Mouse (Mus musculus): Measurements from ENCODE around the gene Tmem163. TPM values are rescaled to one million over a fixed set of nuclear protein-coding genes. Genes with fewer than 3 reads are reported as not detected.

Tmem163 gene
- total RNA-seq, 1 experiment from 2014 or later = 0.82 TPM

GRCm38 (mm10) chr1:127651564-127651963 lies 27.8 kb downstream of the Tmem163 start:
- no peak for DNase-seq

GRCm38 (mm10) chr1:127642976-127643769 lies 36.2 kb downstream of the Tmem163 start:
- no peak for DNase-seq

DNA sequence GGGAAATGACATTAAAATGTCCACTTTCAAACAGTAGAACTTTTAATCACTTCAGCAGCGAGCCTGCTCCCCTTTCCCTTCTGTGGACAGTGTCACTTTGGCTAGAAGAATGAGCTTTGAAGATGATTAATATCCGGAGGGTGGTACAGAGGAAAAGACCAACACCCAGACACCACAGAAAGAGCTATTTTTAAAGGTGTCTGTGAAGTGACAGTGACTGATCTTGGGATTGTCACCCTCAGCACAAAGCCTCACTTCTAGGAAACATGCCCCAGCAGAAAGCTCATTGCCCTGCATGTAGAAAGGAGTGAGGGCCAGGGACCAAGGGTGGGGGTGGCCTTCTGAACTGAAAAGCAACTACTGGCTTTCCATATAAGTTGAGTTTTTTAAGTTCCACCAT lies 41.4 kb downstream of the Tmem163 start:
- no peak for DNase-seq

DNA sequence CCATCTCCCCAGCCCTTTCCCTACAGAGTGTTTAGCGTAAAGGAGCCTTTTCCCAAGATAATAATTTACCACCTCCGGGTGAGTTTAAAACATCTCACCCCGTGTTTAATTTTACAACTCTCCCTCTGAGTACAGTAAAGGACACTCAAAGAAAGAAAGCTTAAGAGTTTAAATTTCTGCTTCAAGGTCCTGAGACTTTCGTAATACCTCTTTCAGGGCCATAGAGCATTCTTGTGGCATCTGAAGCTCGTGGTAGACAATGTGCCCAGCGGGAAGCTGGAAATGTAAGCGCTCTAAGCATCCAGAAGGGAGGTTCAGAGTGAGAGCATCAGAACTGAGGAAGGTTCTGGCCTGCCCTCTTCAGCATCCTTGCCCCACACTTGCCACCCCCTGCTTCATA lies 52.2 kb downstream of the Tmem163 start:
- no peak for DNase-seq

DNA sequence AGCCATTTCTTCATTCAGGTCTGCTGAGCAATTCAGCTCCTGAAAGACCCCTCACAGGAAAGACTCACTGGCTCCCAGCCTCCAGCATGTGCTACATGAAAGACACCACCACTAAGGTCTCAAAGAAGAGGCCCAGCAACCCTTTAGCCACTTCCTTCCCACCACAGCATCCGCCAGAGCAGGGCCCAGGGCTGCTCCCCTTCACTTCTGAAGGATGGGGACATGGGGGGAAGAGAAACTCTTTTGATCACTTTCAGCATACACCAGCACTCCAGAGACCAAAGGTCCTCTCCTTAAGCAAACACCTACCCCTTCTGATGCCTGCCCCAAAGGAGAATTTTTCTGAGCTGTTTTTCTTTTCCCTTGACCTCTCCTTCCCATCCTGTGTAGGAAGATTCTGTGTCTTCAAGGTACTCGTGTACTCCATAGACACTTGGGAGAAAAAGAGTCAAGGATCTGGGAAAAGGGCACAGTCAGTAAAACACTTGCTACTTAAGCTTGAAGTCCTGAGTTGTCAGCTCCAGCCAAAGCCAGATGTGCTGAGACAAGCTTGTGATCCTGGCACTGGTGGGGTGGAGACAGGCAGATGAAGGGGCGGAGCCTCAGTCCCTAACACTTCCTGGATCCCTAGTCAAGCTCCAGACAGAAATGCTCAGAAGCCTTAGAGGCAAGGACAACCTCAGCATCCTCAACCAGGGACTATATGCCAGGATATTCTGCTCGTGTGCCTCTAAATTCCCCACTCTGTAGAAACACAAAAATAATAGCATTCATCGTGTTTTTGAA lies 53.6 kb downstream of the Tmem163 start:
- peak; percentile 7 for DNase-seq

GRCm38 (mm10) chr1:127622349-127622748 lies 57.0 kb downstream of the Tmem163 start:
- peak; percentile 9 for DNase-seq

DNA sequence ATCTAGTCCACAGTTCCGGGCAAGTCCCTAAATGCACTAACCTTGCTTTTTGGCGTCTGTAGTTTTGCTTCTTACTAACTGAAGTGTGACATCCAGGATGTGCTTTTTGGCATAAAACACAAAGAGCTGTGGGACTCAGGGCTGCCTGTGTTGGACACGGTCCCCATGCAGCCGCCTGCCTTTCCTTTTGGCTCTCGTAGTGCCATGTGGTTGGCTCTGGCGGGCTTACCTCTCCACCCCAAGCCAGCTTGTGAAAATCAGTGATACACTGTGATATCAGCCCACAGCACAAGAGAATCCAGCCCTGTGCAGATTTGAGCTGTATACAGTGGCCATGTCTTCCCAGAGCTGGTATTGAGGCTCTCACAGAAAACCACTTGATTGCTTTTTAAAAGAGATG lies 60.3 kb downstream of the Tmem163 start:
- no peak for DNase-seq

GRCm38 (mm10) chr1:127610378-127610777 lies 69.0 kb downstream of the Tmem163 start:
- no peak for DNase-seq

DNA sequence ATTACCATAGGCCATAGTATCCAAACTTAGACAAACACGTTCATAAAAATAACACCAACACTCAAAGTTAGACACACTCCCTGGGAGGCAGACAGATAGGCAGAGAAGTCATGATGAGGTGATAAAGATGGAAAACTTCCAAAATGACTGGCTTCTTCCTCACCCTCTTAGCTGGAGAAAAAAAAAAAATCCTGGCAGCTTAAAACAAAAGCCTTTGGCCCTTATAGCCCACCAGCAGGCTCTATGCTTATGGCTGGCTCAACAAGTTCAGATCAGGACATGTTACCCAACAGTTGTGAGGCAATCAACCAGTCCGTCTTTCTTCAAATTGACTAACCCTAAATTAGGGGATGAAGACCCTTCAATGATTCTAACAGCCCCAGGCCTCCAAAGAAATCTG lies 69.5 kb downstream of the Tmem163 start:
- no peak for DNase-seq

DNA sequence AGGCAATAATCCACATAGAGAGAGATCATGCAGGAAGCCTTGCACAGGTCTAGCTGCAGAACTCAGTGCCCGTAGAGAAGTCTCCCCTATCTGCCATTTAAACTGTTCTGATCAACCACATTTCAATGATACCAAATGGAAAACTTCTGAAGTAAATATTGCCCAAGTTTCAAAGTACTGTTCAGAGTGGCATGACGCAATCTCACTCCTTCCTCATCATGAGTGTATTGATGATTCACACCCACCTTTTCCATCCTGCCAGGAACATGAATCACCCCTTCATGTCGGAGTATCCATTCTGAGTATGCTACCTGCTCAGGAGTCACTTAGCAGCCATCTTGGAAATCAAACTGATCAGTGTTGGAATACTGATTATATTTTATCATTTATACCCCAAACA lies 71.0 kb downstream of the Tmem163 start:
- no peak for DNase-seq

DNA sequence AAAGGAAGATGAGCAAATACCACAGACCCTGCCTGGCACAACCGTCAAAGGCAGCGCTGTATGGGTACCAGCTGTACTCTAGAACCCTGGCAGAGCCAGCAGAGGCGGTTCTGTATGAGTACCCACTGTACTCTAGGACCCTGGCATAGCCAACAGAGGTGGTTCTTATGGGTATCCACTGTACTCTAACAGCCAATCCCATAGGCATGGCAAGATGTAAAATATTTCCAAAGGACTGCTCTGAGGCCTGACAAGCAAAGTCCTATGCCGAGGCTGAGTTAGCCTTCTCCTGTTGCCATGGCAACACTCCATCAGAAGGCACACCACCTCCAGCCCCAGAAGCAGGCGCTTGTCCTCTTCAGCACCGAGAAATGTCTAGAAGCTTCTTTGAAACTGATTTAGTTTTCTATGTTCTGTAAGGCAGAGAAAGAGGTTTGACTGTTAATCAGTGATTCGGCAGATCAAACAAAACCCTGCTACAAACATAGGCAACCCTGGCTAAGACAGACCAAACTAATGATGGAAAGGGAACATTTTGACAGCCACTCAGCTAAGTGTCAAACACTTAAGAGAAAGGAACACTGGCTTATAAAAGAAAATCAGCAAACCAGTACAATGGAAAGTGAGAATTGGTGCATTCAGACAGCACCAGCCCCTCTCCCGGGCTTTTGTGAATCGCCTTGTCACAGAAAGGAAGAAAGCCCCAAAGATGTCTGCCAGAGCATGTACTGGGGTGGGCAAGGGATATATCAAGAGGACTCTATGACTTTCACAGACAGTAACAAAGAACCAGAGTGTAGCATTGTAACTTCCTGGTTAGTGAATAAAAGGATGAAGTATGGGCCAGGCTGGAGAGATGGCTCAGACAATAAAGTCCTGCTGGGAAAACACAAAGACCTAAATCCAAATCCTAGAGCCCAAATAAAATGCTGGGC lies 75.4 kb downstream of the Tmem163 start:
- no peak for DNase-seq

DNA sequence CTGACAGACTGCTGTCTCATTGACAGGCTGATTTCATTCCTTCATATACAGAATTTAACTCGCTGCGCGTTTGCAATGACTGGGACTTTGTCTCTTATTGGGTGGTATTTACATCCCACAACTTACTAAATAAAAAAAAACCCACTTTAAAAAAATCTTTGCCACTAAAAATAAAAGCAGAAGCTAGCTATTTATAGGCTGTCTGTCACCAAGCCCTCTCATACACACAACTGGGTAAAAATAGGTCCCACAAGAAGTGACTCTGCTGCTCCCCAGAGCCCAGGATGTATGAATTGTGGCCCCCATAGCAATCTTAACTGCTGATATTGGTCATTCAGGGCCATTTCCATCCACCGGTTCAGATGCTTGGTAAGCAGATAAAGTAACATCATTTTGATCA lies 83.2 kb downstream of the Tmem163 start:
- no peak for DNase-seq

DNA sequence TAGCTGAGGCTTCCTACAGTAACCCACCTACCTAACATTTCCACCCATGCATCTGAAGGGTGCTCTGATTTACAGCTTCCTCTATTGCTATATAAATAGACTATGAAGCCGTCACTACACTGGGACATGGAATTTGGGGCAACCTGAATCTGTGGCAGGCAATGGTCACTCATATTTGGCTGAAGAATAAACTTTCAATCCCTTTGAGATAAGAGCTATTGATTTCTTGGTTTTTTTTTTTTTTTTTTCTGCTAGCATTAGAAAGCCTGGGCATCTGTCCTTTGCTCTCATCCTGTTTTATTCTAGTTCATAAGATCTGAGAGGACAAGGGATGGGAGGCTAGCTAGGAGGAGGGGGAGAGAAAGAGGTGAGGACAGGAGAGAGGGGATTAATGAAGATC lies 83.6 kb downstream of the Tmem163 start:
- DNase-seq = no peak

GRCm38 (mm10) chr1:127589542-127589941 lies 89.8 kb downstream of the Tmem163 start:
- DNase-seq = no peak

- no peak for DNase-seq
These were observed 92.3 kb downstream of the Tmem163 start for GRCm38 (mm10) chr1:127587071-127587470.

GRCm38 (mm10) chr1:127586156-127586555 lies 93.2 kb downstream of the Tmem163 start:
- DNase-seq = no peak

DNA sequence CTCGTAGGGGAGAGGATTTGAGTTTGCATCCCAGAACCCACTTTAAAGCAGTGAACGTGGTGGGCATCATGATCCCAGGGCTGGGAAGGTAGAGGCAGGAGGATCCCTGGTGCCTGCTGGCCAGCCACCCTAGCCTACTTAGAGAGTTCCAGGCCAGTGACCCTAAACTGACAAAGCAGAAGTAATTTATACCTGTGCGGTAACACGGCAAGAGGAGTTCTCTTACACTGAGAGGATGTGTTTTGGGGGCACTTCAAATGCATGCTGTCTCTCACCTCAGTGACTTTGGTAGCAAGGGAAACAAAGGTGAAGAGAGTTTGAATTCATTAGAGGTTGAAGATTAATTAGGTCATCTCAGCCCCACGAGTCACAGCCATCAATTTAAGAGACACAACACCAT lies 101.4 kb downstream of the Tmem163 start:
- no peak for DNase-seq

DNA sequence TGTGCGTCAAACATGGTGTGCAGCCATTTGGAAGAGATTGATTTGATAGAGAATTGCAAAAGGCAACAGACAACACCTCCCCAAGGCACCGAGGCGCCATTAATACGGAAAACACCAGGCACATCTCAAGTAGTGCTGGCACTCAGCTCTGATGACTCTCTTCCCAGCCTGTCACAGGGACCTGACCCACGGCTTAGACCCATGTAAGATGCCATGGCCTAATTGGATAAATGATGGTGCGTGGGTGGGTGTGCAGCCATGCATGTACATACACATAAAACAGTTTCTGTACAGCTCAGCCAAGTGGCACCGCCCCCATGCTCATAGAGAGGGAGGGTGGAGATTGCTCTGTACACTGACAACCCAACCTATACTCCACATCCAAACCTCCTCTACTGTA lies 102.3 kb downstream of the Tmem163 start:
- DNase-seq = no peak

- DNase-seq = no peak
These were observed 102.8 kb downstream of the Tmem163 start for GRCm38 (mm10) chr1:127576563-127576962.

- DNase-seq = no peak
These were observed 103.2 kb downstream of the Tmem163 start for GRCm38 (mm10) chr1:127576143-127576542.

GRCm38 (mm10) chr1:127575692-127576091 lies 103.7 kb downstream of the Tmem163 start:
- no peak for DNase-seq

- no peak for DNase-seq
These were observed 106.2 kb downstream of the Tmem163 start for GRCm38 (mm10) chr1:127573186-127573585.

DNA sequence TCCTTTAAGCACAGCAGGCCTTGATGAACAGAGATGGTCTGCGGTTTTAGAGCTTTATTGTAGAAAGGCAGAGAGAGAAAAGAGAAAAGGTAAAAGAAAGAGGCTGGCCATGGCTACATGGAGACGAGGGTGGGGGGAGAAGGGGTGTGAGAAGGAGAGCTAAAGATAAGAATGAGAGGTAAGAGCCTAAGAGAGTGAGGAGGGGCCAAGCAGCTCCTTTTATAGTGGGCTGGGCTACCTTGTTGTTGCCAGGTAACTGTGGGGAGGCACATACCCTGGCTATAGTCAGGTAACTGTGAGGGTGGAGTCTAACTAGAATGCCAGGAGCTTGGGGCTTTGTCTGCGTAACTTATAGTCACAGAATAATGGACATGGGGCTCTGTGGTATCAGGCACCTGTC lies 110.7 kb downstream of the Tmem163 start:
- DNase-seq = no peak

Measured in adrenal gland, postnatal 14 days (tissue).